Mouse (Mus musculus) hindbrain, embryonic 14.5 days (tissue): ENCODE results near the gene Defb25. TPM values are rescaled to one million over a fixed set of nuclear protein-coding genes. Genes with fewer than 3 reads are reported as not detected.
A peak's percentile ranks its signal among the peaks of the same experiment; 100 is the strongest.

ENCODE experiments used
- ATAC-seq: fragments of 200-750 bp; cut with Nextera tagmentation; 2 replicates; pipeline ENCODE4 v1.8.0; 2017; ENCODE audit warnings: moderate number of reproducible peaks, mild to moderate bottlenecking, moderate TSS enrichment, moderate library complexity; ENCODE audit not compliant: low FRiP score
- DNase-seq: peaks from one replicate; pipeline ENCODE4 v3.0.0-alpha.2; 2015; ENCODE audit warnings: low spot score
- H3K27ac ChIP-seq: fragments of 300-500 bp; sonication (generic); 2 replicates; pipeline ENCODE4 v1.5.1; 2014; ENCODE audit warnings: mild to moderate bottlenecking, moderate library complexity
- H3K27me3 ChIP-seq: fragments of 300-500 bp; sonication (generic); 2 replicates; pipeline ENCODE4 v1.6.1; 2014; ENCODE audit warnings: mild to moderate bottlenecking, low read length, mixed read lengths; ENCODE audit not compliant: control insufficient read depth, insufficient read depth
- H3K36me3 ChIP-seq: fragments of 300-500 bp; sonication (generic); replicated peaks from 2 replicates; pipeline ENCODE4 v1.6.1; 2014; ENCODE audit not compliant: control insufficient read depth, insufficient read depth
- H3K4me1 ChIP-seq: fragments of 300-500 bp; sonication (generic); replicated peaks from 2 replicates; pipeline ENCODE4 v1.6.1; 2014; ENCODE audit warnings: antibody characterized with exemption, low read length, mixed read lengths; ENCODE audit not compliant: control insufficient read depth, insufficient read depth
- H3K4me2 ChIP-seq: fragments of 300-500 bp; sonication (generic); replicated peaks from 2 replicates; pipeline ENCODE4 v1.6.1; 2014; ENCODE audit warnings: mild to moderate bottlenecking, moderate library complexity
- H3K4me3 ChIP-seq: fragments of 300-500 bp; sonication (generic); replicated peaks from 2 replicates; pipeline ENCODE4 v1.5.1; 2014; ENCODE audit warnings: mild to moderate bottlenecking, low read length
- H3K9ac ChIP-seq: fragments of 300-500 bp; sonication (generic); 2 replicates; pipeline ENCODE4 v1.6.1; 2014
- H3K9me3 ChIP-seq: fragments of 300-500 bp; sonication (generic); 2 replicates; pipeline ENCODE4 v1.6.1; 2016; ENCODE audit warnings: low read length; ENCODE audit not compliant: control insufficient read depth
- WGBS: fragments of 180-500 bp; shearing (Covaris S2); extraction: QIAGEN DNeasy Blood & Tissue Kit; methylation state at CpG from one replicate; pipeline ENCODE4 v1.1.7; 2014; 5-methylcytosine and 5-hydroxymethylcytosine counted together
- polyA plus RNA-seq: library from polyadenylated mRNA; unstranded; fragments of >200 nt; fragmentation: Nextera tagmentation; extraction: Ambion mirVana; gene quantifications from 2 replicates; pipeline ENCODE4 v1.2.1, GENCODE M21; 2014

Defb25 gene
- polyA plus RNA-seq, 1 experiment from 2014 or later = not detected

- Histone ChIP-seq H3K36me3 (no peaks in the 10 kb centered on the region), H3K4me1 (peaks cover 16% of the 10 kb centered on the region), H3K4me2 (peak overlapping the region; percentile 45), H3K9ac (peak overlapping the region; percentile 2; the same call in 1 of the 2 replicates), H3K27ac (peak overlapping the region; percentile 92), H3K27me3 (no peaks in the 10 kb centered on the region), H3K4me3 (no peak overlapping the region), H3K9me3 (no peaks in the 10 kb centered on the region)
- DNase-seq = peak; percentile 77
- 25% methylated on average over 14 of the region's 14 CpGs for WGBS
- ATAC-seq = peak; percentile 93
These were observed 31.2 kb upstream of the Defb25 start for GRCm38 (mm10) chr2:152653874-152654715.

- ATAC-seq (no peak), DNase-seq (no peak)
- no peak overlapping the region for H3K4me2 ChIP-seq
- H3K27me3 ChIP-seq = no peaks in the 10 kb centered on the region
- H3K27ac ChIP-seq = peak overlapping the region; percentile 92
- H3K36me3 ChIP-seq = no peaks in the 10 kb centered on the region
- H3K9ac ChIP-seq = no peak overlapping the region
- peaks cover 16% of the 10 kb centered on the region for H3K4me1 ChIP-seq
- H3K9me3 ChIP-seq = no peaks in the 10 kb centered on the region
- WGBS = 75% methylated on average over 10 of the region's 10 CpGs
- H3K4me3 ChIP-seq = no peak overlapping the region
These were observed 30.2 kb upstream of the Defb25 start for GRCm38 (mm10) chr2:152652901-152653620.

- Histone ChIP-seq H3K27me3 (no peaks in the 10 kb centered on the region), H3K9me3 (no peaks in the 10 kb centered on the region), H3K4me2 (no peak overlapping the region), H3K4me3 (no peak overlapping the region), H3K36me3 (no peaks in the 10 kb centered on the region), H3K4me1 (0 out of 2 replicates have a peak, but pooled peaks cover 11% of the 10 kb centered on the region), H3K9ac (no peak overlapping the region), H3K27ac (no peak overlapping the region)
- 8% methylated on average over 11 of the region's 11 CpGs for WGBS
- DNase-seq = no peak
- ATAC-seq = no peak
These were observed 16.7 kb upstream of the Defb25 start for GRCm38 (mm10) chr2:152639406-152640113.

GRCm38 (mm10) chr2:152638865-152639264 lies 16.0 kb upstream of the Defb25 start:
- Histone ChIP-seq H3K27me3 (no peaks in the 10 kb centered on the region), H3K27ac (no peak overlapping the region), H3K9me3 (no peaks in the 10 kb centered on the region), H3K36me3 (no peaks in the 10 kb centered on the region), H3K4me2 (no peak overlapping the region), H3K9ac (no peak overlapping the region), H3K4me3 (no peak overlapping the region), H3K4me1 (0 out of 2 replicates have a peak, but pooled peaks cover 11% of the 10 kb centered on the region)
- 49% methylated on average over 6 of the region's 6 CpGs for WGBS
- no peak for ATAC-seq
- no peak for DNase-seq

- Histone ChIP-seq H3K36me3 (no peaks in the 10 kb centered on the region), H3K27ac (no peak overlapping the region), H3K4me3 (no peak overlapping the region), H3K27me3 (no peaks in the 10 kb centered on the region), H3K9ac (no peak overlapping the region), H3K9me3 (no peaks in the 10 kb centered on the region), H3K4me1 (0 out of 2 replicates have a peak, but pooled peaks cover 11% of the 10 kb centered on the region), H3K4me2 (no peak overlapping the region)
- no peak for ATAC-seq
- no peak for DNase-seq
- WGBS = 92% methylated on average over 4 of the region's 4 CpGs
These were observed 14.5 kb upstream of the Defb25 start for GRCm38 (mm10) chr2:152637381-152637780.

- Histone ChIP-seq H3K27me3 (no peaks in the 10 kb centered on the region), H3K4me2 (no peak overlapping the region)
- DNase-seq = no peak
These were observed 14.1 kb upstream of the Defb25 start for GRCm38 (mm10) chr2:152637006-152637322.

GRCm38 (mm10) chr2:152636246-152637005 lies 13.6 kb upstream of the Defb25 start:
- DNase-seq (no peak), ATAC-seq (no peak)
- H3K27ac ChIP-seq = no peak overlapping the region
- H3K4me2 ChIP-seq = no peak overlapping the region
- no peak overlapping the region for H3K9ac ChIP-seq
- 0 out of 2 replicates have a peak, but pooled peaks cover 11% of the 10 kb centered on the region for H3K4me1 ChIP-seq
- no peaks in the 10 kb centered on the region for H3K27me3 ChIP-seq
- H3K4me3 ChIP-seq = no peak overlapping the region
- no peaks in the 10 kb centered on the region for H3K36me3 ChIP-seq
- no peaks in the 10 kb centered on the region for H3K9me3 ChIP-seq
- 70% methylated on average over 23 of the region's 23 CpGs for WGBS

More at GRCm38 (mm10) chr2:152637006-152637322, 14.1 kb upstream of the Defb25 start:
- H3K27ac ChIP-seq = no peak overlapping the region
- H3K4me1 ChIP-seq = 0 out of 2 replicates have a peak, but pooled peaks cover 11% of the 10 kb centered on the region
- H3K9me3 ChIP-seq = no peaks in the 10 kb centered on the region
- no peaks in the 10 kb centered on the region for H3K36me3 ChIP-seq
- 87% methylated on average over 6 of the region's 6 CpGs for WGBS
- H3K4me3 ChIP-seq = no peak overlapping the region
- no peak overlapping the region for H3K9ac ChIP-seq
- ATAC-seq = no peak

- WGBS = 79% methylated on average over 29 of the region's 29 CpGs
These were observed 11.5 kb upstream of the Defb25 start for GRCm38 (mm10) chr2:152634311-152634710.

More at GRCm38 (mm10) chr2:152634311-152634710, 11.5 kb upstream of the Defb25 start:
- no peak overlapping the region for H3K27ac ChIP-seq
- 0 out of 2 replicates have a peak, but pooled peaks cover 4% of the 10 kb centered on the region for H3K4me1 ChIP-seq
- H3K9me3 ChIP-seq = no peaks in the 10 kb centered on the region
- H3K4me3 ChIP-seq = no peak overlapping the region
- no peak overlapping the region for H3K9ac ChIP-seq
- DNase-seq = no peak
- no peak overlapping the region for H3K4me2 ChIP-seq
- H3K27me3 ChIP-seq = no peaks in the 10 kb centered on the region
- H3K36me3 ChIP-seq = no peaks in the 10 kb centered on the region
- ATAC-seq = no peak
